Mouse (Mus musculus) ES-Bruce4 (cell line): ENCODE data around the gene Gbgt1.

ENCODE experiments used
- CTCF ChIP-seq: IDR thresholded peaks from one replicate; pipeline ENCODE4 v1.8.1; 2011; ENCODE audit warnings: low read depth, low read length
- EP300 ChIP-seq: IDR thresholded peaks from 2 replicates; pipeline ENCODE4 v1.6.1; 2011; ENCODE audit warnings: low read depth, low read length; ENCODE audit not compliant: insufficient read depth
- POLR2A ChIP-seq: IDR thresholded peaks from one replicate; pipeline ENCODE4 v1.8.1; 2011; ENCODE audit warnings: low read length; ENCODE audit not compliant: insufficient read depth

DNA sequence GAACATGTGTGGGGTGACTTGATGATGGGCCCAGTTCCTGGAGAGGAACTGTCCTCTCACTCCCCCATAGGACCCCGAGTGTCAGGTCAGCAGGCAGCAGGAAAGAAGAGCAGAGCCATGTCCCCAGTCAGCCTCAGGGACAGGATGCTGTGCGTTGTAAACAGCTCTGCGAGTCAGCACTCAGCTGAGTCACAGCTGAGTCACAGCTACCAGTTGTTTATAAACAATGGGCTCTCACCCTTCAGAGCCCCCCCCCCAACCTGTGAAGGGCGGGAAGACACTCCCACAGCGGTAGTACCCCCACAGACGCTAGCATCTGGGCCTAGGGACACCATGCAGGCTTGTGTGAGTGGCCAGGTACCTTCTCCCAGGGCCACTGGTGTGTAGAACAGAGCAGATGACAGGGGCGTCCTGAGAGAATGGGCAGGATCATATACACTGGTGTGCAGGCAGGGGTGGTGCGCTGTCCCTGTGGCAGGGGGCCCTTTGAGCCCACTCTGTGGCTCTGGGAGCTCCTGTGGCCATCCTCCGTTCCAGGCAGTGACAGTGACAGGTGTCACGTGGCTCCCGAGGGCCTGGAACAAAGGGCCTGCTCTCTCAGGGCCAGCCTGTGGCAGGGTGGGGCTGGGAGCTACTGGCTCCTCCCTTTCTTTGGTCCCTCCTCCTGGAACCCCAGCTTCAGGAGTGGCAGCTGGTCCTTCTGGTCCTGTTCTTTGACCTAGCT, 28.7 kb downstream of the Gbgt1 start:
- no peak for TF ChIP-seq CTCF
- peak; percentile 44; the same call in 1 of the 2 replicates for TF ChIP-seq EP300
- no peak for TF ChIP-seq POLR2A
